Mouse (Mus musculus): ENCODE measurements around the gene Sparc. TPM values are rescaled to one million over a fixed set of nuclear protein-coding genes. Genes with fewer than 3 reads are reported as not detected.

Sparc gene
- polyA plus RNA-seq, 1 experiment: 4,627 TPM

GRCm38 (mm10) chr11:55405601-55406469, 17.1 kb downstream of the Sparc start:
- DNase-seq (ENCODE audit: low read depth): no peak

GRCm38 (mm10) chr11:55404659-55405457, 18.1 kb downstream of the Sparc start:
- no peak for DNase-seq (ENCODE audit: low read depth)

GRCm38 (mm10) chr11:55400863-55401262, 22.1 kb downstream of the Sparc start:
- no peak for DNase-seq (ENCODE audit: low read depth)

GRCm38 (mm10) chr11:55398371-55398770, 24.6 kb downstream of the Sparc start:
- no peak for DNase-seq (ENCODE audit: low read depth)

GRCm38 (mm10) chr11:55397441-55397840, 25.5 kb downstream of the Sparc start:
- no peak for DNase-seq (ENCODE audit: low read depth)

- no peak for DNase-seq (ENCODE audit: low read depth)
These were observed 25.9 kb downstream of the Sparc start for GRCm38 (mm10) chr11:55397036-55397435.

- DNase-seq (ENCODE audit: low read depth): no peak
These were observed 27.8 kb downstream of the Sparc start for GRCm38 (mm10) chr11:55395073-55395642.

GRCm38 (mm10) chr11:55394592-55394991, 28.4 kb downstream of the Sparc start:
- no peak for DNase-seq (ENCODE audit: low read depth)

- no peak for DNase-seq (ENCODE audit: low read depth)
These were observed 30.5 kb downstream of the Sparc start for GRCm38 (mm10) chr11:55392474-55392873.

- no peak for DNase-seq (ENCODE audit: low read depth)
These were observed 33.2 kb downstream of the Sparc start for GRCm38 (mm10) chr11:55389778-55390177.

GRCm38 (mm10) chr11:55387576-55387975, 35.4 kb downstream of the Sparc start:
- no peak for DNase-seq (ENCODE audit: low read depth)

- DNase-seq (ENCODE audit: low read depth): no peak
These were observed 36.4 kb downstream of the Sparc start for GRCm38 (mm10) chr11:55386424-55387063.

- peak; percentile 73 for DNase-seq (ENCODE audit: low read depth)
These were observed 39.4 kb downstream of the Sparc start for GRCm38 (mm10) chr11:55383463-55384045.

- no peak for DNase-seq (ENCODE audit: low read depth)
These were observed 42.1 kb downstream of the Sparc start for GRCm38 (mm10) chr11:55380908-55381307.

- DNase-seq (ENCODE audit: low read depth): peak; percentile 79
These were observed 44.6 kb downstream of the Sparc start for GRCm38 (mm10) chr11:55378371-55378770.

- no peak for DNase-seq (ENCODE audit: low read depth)
These were observed 49.1 kb downstream of the Sparc start for GRCm38 (mm10) chr11:55373838-55374237.

- DNase-seq (ENCODE audit: low read depth): no peak
These were observed 49.6 kb downstream of the Sparc start for GRCm38 (mm10) chr11:55373373-55373772.

- no peak for DNase-seq (ENCODE audit: low read depth)
These were observed 51.0 kb downstream of the Sparc start for GRCm38 (mm10) chr11:55372001-55372400.

- no peak for DNase-seq (ENCODE audit: low read depth)
These were observed 53.9 kb downstream of the Sparc start for GRCm38 (mm10) chr11:55369093-55369471.

GRCm38 (mm10) chr11:55368388-55369092, 54.4 kb downstream of the Sparc start:
- no peak for DNase-seq (ENCODE audit: low read depth)

GRCm38 (mm10) chr11:55367783-55368182, 55.2 kb downstream of the Sparc start:
- DNase-seq (ENCODE audit: low read depth): peak; percentile 79

All from gonadal fat pad, adult 2 months (tissue).